Comparison of ENCODE assay signal across 35 mouse cellular contexts in genomic region chr8:46242946-46243345, GRCm38 (mm10). TPM values are rescaled to one million over a fixed set of nuclear protein-coding genes. Genes with fewer than 3 reads are reported as not detected.
A peak's percentile ranks its signal among the peaks of the same experiment; 100 is the strongest.
DNase-seq lines count a peak whose midpoint lies in the region; ATAC-seq and TF ChIP-seq lines count a peak whose summit lies in the region.
"Had no signal": no experiment of that assay in that cellular context is flagged by ENCODE, and none has a peak within 500 bp of the region (broad histone marks: within the 10 kb centered on the region; RNA-seq: fewer than 3 reads in every experiment).

No protein-coding gene starts in this region.

- ATAC-seq in hindbrain, embryonic 13.5 days (ENCODE audit: low FRiP score): no peak
- ATAC-seq in stomach, embryonic 16.5 days (ENCODE audit: insufficient read depth, low FRiP score): no peak
- ATAC-seq in stomach, postnatal 0 days (ENCODE audit: low FRiP score, low TSS enrichment): no peak
- ATAC-seq: inflammation-experienced regulatory T-cells, adult 6 months; midbrain, embryonic 15.5 days had no signal

- no peak overlapping the region for H3K4me2 ChIP-seq in hindbrain, embryonic 13.5 days
- no peak overlapping the region for H3K4me2 ChIP-seq in stomach, embryonic 16.5 days (ENCODE audit: low read depth, low read length)
- H3K4me2 ChIP-seq in stomach, postnatal 0 days (replicated peaks; ENCODE audit: low read depth): no peak overlapping the region
- H3K4me2 ChIP-seq: embryonic facial prominence, embryonic 15.5 days; forebrain, embryonic 12.5 days; heart, embryonic 12.5 days; hindbrain, embryonic 15.5 days; midbrain, embryonic 15.5 days; neural tube, embryonic 12.5 days had no signal

- no peak overlapping the region for H3K9ac ChIP-seq in hindbrain, embryonic 13.5 days
- 0 out of 2 replicates have a peak overlapping the region, but pooled peaks have one; percentile 16 for H3K9ac ChIP-seq in stomach, embryonic 16.5 days (ENCODE audit: low read length)
- no peak overlapping the region for H3K9ac ChIP-seq in stomach, postnatal 0 days (ENCODE audit: low read length)
- H3K9ac ChIP-seq: embryonic facial prominence, embryonic 15.5 days; forebrain, embryonic 12.5 days; heart, embryonic 12.5 days; hindbrain, embryonic 15.5 days; liver, embryonic 14.5 days; midbrain, embryonic 15.5 days; neural tube, embryonic 12.5 days had no signal

- no peak overlapping the region for H3K27ac ChIP-seq in hindbrain, embryonic 10.5 days
- no peak overlapping the region for H3K27ac ChIP-seq in hindbrain, embryonic 13.5 days
- no peak overlapping the region for H3K27ac ChIP-seq in stomach, embryonic 16.5 days (ENCODE audit: low read length)
- H3K27ac ChIP-seq in stomach, postnatal 0 days (replicated peaks): no peak overlapping the region
- H3K27ac ChIP-seq: embryonic facial prominence, embryonic 15.5 days; forebrain, embryonic 12.5 days; hindbrain, embryonic 15.5 days; liver, embryonic 14.5 days; midbrain, embryonic 10.5 days; midbrain, embryonic 15.5 days; neural tube, embryonic 12.5 days had no signal

- H3K36me3 ChIP-seq in hindbrain, embryonic 10.5 days: no peaks in the 10 kb centered on the region
- no peaks in the 10 kb centered on the region for H3K36me3 ChIP-seq in hindbrain, embryonic 13.5 days
- H3K36me3 ChIP-seq in stomach, embryonic 16.5 days (ENCODE audit: control insufficient read depth, insufficient read depth, low read length): no peaks in the 10 kb centered on the region
- H3K36me3 ChIP-seq in stomach, postnatal 0 days (ENCODE audit: control insufficient read depth, insufficient read depth, low read length): no peaks in the 10 kb centered on the region
- H3K36me3 ChIP-seq: embryonic facial prominence, embryonic 15.5 days; forebrain, embryonic 12.5 days; heart, embryonic 12.5 days; hindbrain, embryonic 15.5 days; midbrain, embryonic 10.5 days; midbrain, embryonic 15.5 days; neural tube, embryonic 12.5 days had no signal

- peaks cover 80% of the 10 kb centered on the region for H3K27me3 ChIP-seq in hindbrain, embryonic 10.5 days (ENCODE audit: insufficient read depth, poor library complexity, severe bottlenecking)
- peaks cover 47% of the 10 kb centered on the region for H3K27me3 ChIP-seq in hindbrain, embryonic 13.5 days
- no peaks in the 10 kb centered on the region; the same call in 1 of the 2 replicates for H3K27me3 ChIP-seq in stomach, embryonic 16.5 days (ENCODE audit: control insufficient read depth, insufficient read depth, low read length)
- H3K27me3 ChIP-seq in stomach, postnatal 0 days (ENCODE audit: control insufficient read depth, insufficient read depth, low read length): no peaks in the 10 kb centered on the region
- H3K27me3 ChIP-seq: heart, embryonic 12.5 days; neural tube, embryonic 12.5 days had no signal

- H3K4me3 ChIP-seq in hindbrain, embryonic 10.5 days: no peak overlapping the region
- H3K4me3 ChIP-seq in hindbrain, embryonic 13.5 days: no peak overlapping the region
- no peak overlapping the region for H3K4me3 ChIP-seq in stomach, embryonic 16.5 days (replicated peaks; ENCODE audit: low read length)
- no peak overlapping the region for H3K4me3 ChIP-seq in stomach, postnatal 0 days (ENCODE audit: low read depth, low read length)
- H3K4me3 ChIP-seq: embryonic facial prominence, embryonic 15.5 days; forebrain, embryonic 12.5 days; heart, embryonic 12.5 days; hindbrain, embryonic 15.5 days; midbrain, embryonic 10.5 days; midbrain, embryonic 15.5 days; neural tube, embryonic 12.5 days had no signal

- H3K9me3 ChIP-seq in hindbrain, embryonic 10.5 days: no peaks in the 10 kb centered on the region
- H3K9me3 ChIP-seq in hindbrain, embryonic 13.5 days: no peaks in the 10 kb centered on the region
- no peaks in the 10 kb centered on the region for H3K9me3 ChIP-seq in stomach, embryonic 16.5 days (replicated peaks; ENCODE audit: control insufficient read depth, low read length)
- H3K9me3 ChIP-seq in stomach, postnatal 0 days (ENCODE audit: control insufficient read depth, low read length): no peaks in the 10 kb centered on the region
- H3K9me3 ChIP-seq: embryonic facial prominence, embryonic 15.5 days; forebrain, embryonic 12.5 days; heart, embryonic 12.5 days; hindbrain, embryonic 15.5 days; midbrain, embryonic 10.5 days; midbrain, embryonic 15.5 days; neural tube, embryonic 12.5 days had no signal

- no peak for TF ChIP-seq EP300 in stomach, postnatal 0 days (optimal IDR thresholded peaks at IDR 0.05)

- WGBS in hindbrain, embryonic 10.5 days: 35% methylated on average over 7 of the region's 7 CpGs
- 47% methylated on average over 7 of the region's 7 CpGs for WGBS in hindbrain, embryonic 13.5 days
- WGBS in stomach, embryonic 16.5 days: 29% methylated on average over 7 of the region's 7 CpGs
- 39% methylated on average over 7 of the region's 7 CpGs for WGBS in stomach, postnatal 0 days

- intact Hi-C loops in gastrocnemius, postnatal 36 days (cut with DNase I): loop anchor here (2.0 to 5.0 kb wide), 3 partner anchors 38 to 304 kb away; no protein-coding TSS in a partner anchor

- peak; percentile 44 for DNase-seq in embryo, embryonic 11 days
- no peak for DNase-seq in embryo, embryonic 9.5 days (ENCODE audit: extremely low spot score)
- peak; percentile 15 for DNase-seq in hindbrain, embryonic 10.5 days (ENCODE audit: low spot score)
- DNase-seq in stomach, postnatal 0 days (ENCODE audit: low spot score): no peak
- DNase-seq in gastrocnemius, postnatal 36 days: no peak
- DNase-seq: adrenal gland, adult 8-10 months; cerebellum, adult 2 months; cerebellum, postnatal 14 days; gastrocnemius, postnatal 10 days; heart, postnatal 14 days; kidney, postnatal 14 days; layer of hippocampus, adult 9-11 months; liver; lung, adult 2 months; right cerebral cortex, adult 18-20 months; spleen, adult 18-20 months had no signal

- peaks cover 16% of the 10 kb centered on the region for H3K4me1 ChIP-seq in hindbrain, embryonic 10.5 days (replicated peaks)
- no peaks in the 10 kb centered on the region; the same call in 1 of the 2 replicates for H3K4me1 ChIP-seq in hindbrain, embryonic 13.5 days (replicated peaks)
- no peaks in the 10 kb centered on the region for H3K4me1 ChIP-seq in stomach, embryonic 16.5 days (ENCODE audit: control insufficient read depth, insufficient read depth, low read length)
- H3K4me1 ChIP-seq in stomach, postnatal 0 days (replicated peaks; ENCODE audit: control insufficient read depth, insufficient read depth): no peaks in the 10 kb centered on the region
- H3K4me1 ChIP-seq: midbrain, embryonic 15.5 days; neural tube, embryonic 12.5 days had no signal

- no peak for TF ChIP-seq CTCF in stomach, postnatal 0 days (IDR thresholded peaks at IDR 0.05; ENCODE audit: low read depth)

RNA-seq across cellular contexts. Expression of gene Slc25a4, which starts 31.9 kb away (rescaled TPM):
- polyA plus RNA-seq in hindbrain, embryonic 10.5 days (2016; fragmentation: Nextera tagmentation; extraction: Ambion mirVana): 504 and 541 TPM in 2 replicates
- polyA plus RNA-seq in hindbrain, embryonic 13.5 days (2015; fragmentation: Nextera tagmentation; extraction: Ambion mirVana): 799 and 807 TPM in 2 replicates
- 398 and 461 TPM in 2 replicates for polyA plus RNA-seq in stomach, embryonic 16.5 days (2015; fragmentation: Nextera tagmentation; extraction: Ambion mirVana)
- polyA plus RNA-seq in stomach, postnatal 0 days (2015; fragmentation: Nextera tagmentation; extraction: Ambion mirVana): 315 and 344 TPM in 2 replicates
- total RNA-seq in gastrocnemius, postnatal 36 days (2021): 1,000 to 10,000 TPM; 2,982 to 3,031 TPM

RNA-seq across cellular contexts. Expression of gene Helt, which starts 51.5 kb away (rescaled TPM):
- 0.27 and 0.41 TPM in 2 replicates for polyA plus RNA-seq in hindbrain, embryonic 10.5 days (2016; fragmentation: Nextera tagmentation; extraction: Ambion mirVana)
- 1.8 and 1.9 TPM in 2 replicates for polyA plus RNA-seq in hindbrain, embryonic 13.5 days (2015; fragmentation: Nextera tagmentation; extraction: Ambion mirVana)
- polyA plus RNA-seq in stomach, embryonic 16.5 days (2015; fragmentation: Nextera tagmentation; extraction: Ambion mirVana): not detected in 2 replicates
- not detected in 2 replicates for polyA plus RNA-seq in stomach, postnatal 0 days (2015; fragmentation: Nextera tagmentation; extraction: Ambion mirVana)
- total RNA-seq in gastrocnemius, postnatal 36 days (2021): 1 to 10 TPM in 1 of 2 experiments, under 1 TPM in 1; 0.77 to 1.1 TPM
- total RNA-seq: CH12.LX; ES-E14; granulocyte monocyte progenitor cell, adult 5-6 weeks; left cerebral cortex, postnatal 14 days; megakaryocyte progenitor cell, adult 5-6 weeks had no signal
- polyA plus RNA-seq: C2C12; cerebellum, adult 2 months; heart, embryonic 12.5 days; inflammation-experienced regulatory T-cells, adult 6 months; kidney, embryonic 14.5 days; limb, embryonic 11.5 days; liver, embryonic 14.5 days; lung, adult 2 months had no signal

Comparison
In these comparisons a context has a peak if more than half of its experiments do, and no peak if none do; other contexts are left out.
1. DNase-seq: peak in embryo, embryonic 11 days (single experiment) and hindbrain, embryonic 10.5 days (single experiment); none in embryo, embryonic 9.5 days (single experiment), stomach, postnatal 0 days (single experiment) and gastrocnemius, postnatal 36 days (0 of 2).